Mouse (Mus musculus): Measurements from ENCODE around the gene Napepld.
"Not testable (repeated sequence)": the region's sequence is repeated elsewhere in the genome, so short reads cannot be mapped to it uniquely, and the experiment has no call there.

The Napepld gene

GRCm38 (mm10) chr5:21701351-21702008 lies at the start of gene Napepld:
TSS of gene Napepld (minus strand) at chr5:21701396.
- peak; percentile 98 for DNase-seq (ENCODE audit: low spot score)

- DNase-seq (ENCODE audit: low spot score), result no peak
Observed at GRCm38 (mm10) chr5:21745966-21746365, 44.8 kb upstream of the Napepld start.

GRCm38 (mm10) chr5:21744651-21745050 lies 43.5 kb upstream of the Napepld start:
- no peak for DNase-seq (ENCODE audit: low spot score)

GRCm38 (mm10) chr5:21743606-21744005 lies 42.4 kb upstream of the Napepld start:
- no peak for DNase-seq (ENCODE audit: low spot score)

- no peak for DNase-seq (ENCODE audit: low spot score)
Observed at GRCm38 (mm10) chr5:21739881-21740280, 38.7 kb upstream of the Napepld start.

- no peak for DNase-seq (ENCODE audit: low spot score)
Observed at GRCm38 (mm10) chr5:21739120-21739519, 37.9 kb upstream of the Napepld start.

- DNase-seq (ENCODE audit: low spot score), result no peak
Observed at GRCm38 (mm10) chr5:21737620-21738019, 36.4 kb upstream of the Napepld start.

- peak; percentile 93 for DNase-seq (ENCODE audit: low spot score)
Observed at GRCm38 (mm10) chr5:21736956-21737585, 35.9 kb upstream of the Napepld start, which contains the start of gene Pmpcb. TSS of gene Pmpcb (plus strand) at chr5:21737141.

- no peak for DNase-seq (ENCODE audit: low spot score)
Observed at GRCm38 (mm10) chr5:21736046-21736445, 34.9 kb upstream of the Napepld start.

- DNase-seq (ENCODE audit: low spot score), result no peak
Observed at GRCm38 (mm10) chr5:21735584-21735983, 34.4 kb upstream of the Napepld start.

GRCm38 (mm10) chr5:21735100-21735499 lies 33.9 kb upstream of the Napepld start:
- DNase-seq (ENCODE audit: low spot score), result no peak

GRCm38 (mm10) chr5:21732930-21733329 lies 31.7 kb upstream of the Napepld start:
- peak; percentile 63 for DNase-seq (ENCODE audit: low spot score)

GRCm38 (mm10) chr5:21732177-21732911 lies 31.1 kb upstream of the Napepld start:
- DNase-seq (ENCODE audit: low spot score), result no peak

GRCm38 (mm10) chr5:21729107-21729506 lies 27.9 kb upstream of the Napepld start:
- DNase-seq (ENCODE audit: low spot score), result no peak

- no peak for DNase-seq (ENCODE audit: low spot score)
Observed at GRCm38 (mm10) chr5:21724872-21725271, 23.7 kb upstream of the Napepld start.

GRCm38 (mm10) chr5:21724427-21724826 lies 23.2 kb upstream of the Napepld start:
- DNase-seq (ENCODE audit: low spot score), result no peak

GRCm38 (mm10) chr5:21719209-21719608 lies 18.0 kb upstream of the Napepld start:
- no peak for DNase-seq (ENCODE audit: low spot score)

GRCm38 (mm10) chr5:21718546-21718945 lies 17.4 kb upstream of the Napepld start:
- no peak for DNase-seq (ENCODE audit: low spot score)

GRCm38 (mm10) chr5:21717165-21717715 lies 16.0 kb upstream of the Napepld start:
- DNase-seq (ENCODE audit: low spot score), result no peak

- no peak for DNase-seq (ENCODE audit: low spot score)
Observed at GRCm38 (mm10) chr5:21714447-21714846, 13.3 kb upstream of the Napepld start.

GRCm38 (mm10) chr5:21712127-21712715 lies 11.0 kb upstream of the Napepld start:
- DNase-seq (ENCODE audit: low spot score), result no peak

- DNase-seq (ENCODE audit: low spot score), result not testable (repeated sequence)
Observed at GRCm38 (mm10) chr5:21708011-21708410, 6.8 kb upstream of the Napepld start.
